Mouse (Mus musculus): ENCODE results near the gene Pnpla1. TPM values are rescaled to one million over a fixed set of nuclear protein-coding genes. Genes with fewer than 3 reads are reported as not detected.
"Not testable (repeated sequence)": the region's sequence is repeated elsewhere in the genome, so short reads cannot be mapped to it uniquely, and the experiment has no call there.

The Pnpla1 gene
- polyA plus RNA-seq, 1 experiment from 2014 or later, result 1.8 TPM

DNA sequence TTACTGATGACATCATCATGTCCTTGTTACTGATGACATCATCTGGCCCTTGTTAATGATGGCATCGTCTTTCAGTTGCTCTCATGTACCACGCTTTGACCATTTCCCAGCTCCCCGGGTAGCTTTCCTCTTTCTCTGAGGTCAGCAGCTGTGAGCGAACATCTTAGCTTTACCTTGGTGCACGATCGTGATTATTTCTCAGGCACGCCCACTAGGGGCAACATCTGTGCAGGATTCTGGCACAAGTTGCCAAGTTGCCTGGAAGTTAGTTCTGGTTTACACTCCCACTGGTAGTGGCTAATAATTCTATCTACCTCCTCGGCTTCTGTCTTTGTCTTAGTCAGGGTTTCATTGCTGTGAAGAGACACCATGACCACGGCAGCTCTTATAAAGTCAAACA lies 26.2 kb upstream of the Pnpla1 start:
- H3K4me2 ChIP-seq (ENCODE audit: low read depth, low read length), result no peak overlapping the region
- no peak for ATAC-seq (ENCODE audit: low read depth)
- H3K9ac ChIP-seq (ENCODE audit: low read depth, low read length), result no peak overlapping the region
- WGBS, result 73% methylated on average over 9 of the region's 9 CpGs
- no peaks in the 10 kb centered on the region for H3K27me3 ChIP-seq (replicated peaks; ENCODE audit: control insufficient read depth, insufficient read depth, low read length)
- H3K9me3 ChIP-seq (ENCODE audit: control insufficient read depth, low read length), result no peaks in the 10 kb centered on the region
- no peak overlapping the region for H3K4me3 ChIP-seq (ENCODE audit: low read depth, low read length)
- DNase-seq (ENCODE audit: low spot score), result no peak
- H3K27ac ChIP-seq (replicated peaks; ENCODE audit: low read depth, low read length), result no peak overlapping the region
- no peaks in the 10 kb centered on the region for H3K4me1 ChIP-seq (ENCODE audit: control insufficient read depth, insufficient read depth, low read length)
- peaks cover 96% of the 10 kb centered on the region for H3K36me3 ChIP-seq (ENCODE audit: control insufficient read depth, insufficient read depth, low read length)

DNA sequence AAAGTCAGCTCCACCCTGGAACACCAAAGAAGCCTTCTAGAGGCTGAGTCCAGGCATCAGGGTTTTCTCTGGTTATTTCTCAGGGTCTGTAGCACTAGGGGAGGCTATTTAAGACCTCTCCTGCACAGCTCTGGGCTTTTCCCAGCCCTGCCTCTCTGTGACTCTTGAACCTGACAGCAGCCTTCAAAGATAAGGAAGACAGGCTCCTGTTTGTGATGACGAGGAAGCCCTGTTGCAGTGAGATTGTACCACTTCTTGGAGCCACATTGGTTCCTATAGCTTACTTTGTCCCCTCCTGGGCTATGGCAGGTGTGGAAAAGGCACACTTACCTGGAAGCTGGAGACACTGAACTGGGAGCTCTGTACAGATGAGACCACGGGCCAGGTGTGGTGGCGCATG lies 25.3 kb upstream of the Pnpla1 start:
- Histone ChIP-seq H3K27me3 (replicated peaks; ENCODE audit: control insufficient read depth, insufficient read depth, low read length) (no peaks in the 10 kb centered on the region), H3K4me3 (ENCODE audit: low read depth, low read length) (no peak overlapping the region), H3K9ac (ENCODE audit: low read depth, low read length) (no peak overlapping the region), H3K36me3 (ENCODE audit: control insufficient read depth, insufficient read depth, low read length) (peaks cover 96% of the 10 kb centered on the region), H3K27ac (replicated peaks; ENCODE audit: low read depth, low read length) (no peak overlapping the region), H3K4me1 (ENCODE audit: control insufficient read depth, insufficient read depth, low read length) (no peaks in the 10 kb centered on the region), H3K4me2 (ENCODE audit: low read depth, low read length) (no peak overlapping the region), H3K9me3 (ENCODE audit: control insufficient read depth, low read length) (no peaks in the 10 kb centered on the region)
- no peak for DNase-seq (ENCODE audit: low spot score)
- no peak for ATAC-seq (ENCODE audit: low read depth)
- WGBS, result 94% methylated on average over 3 of the region's 3 CpGs

DNA sequence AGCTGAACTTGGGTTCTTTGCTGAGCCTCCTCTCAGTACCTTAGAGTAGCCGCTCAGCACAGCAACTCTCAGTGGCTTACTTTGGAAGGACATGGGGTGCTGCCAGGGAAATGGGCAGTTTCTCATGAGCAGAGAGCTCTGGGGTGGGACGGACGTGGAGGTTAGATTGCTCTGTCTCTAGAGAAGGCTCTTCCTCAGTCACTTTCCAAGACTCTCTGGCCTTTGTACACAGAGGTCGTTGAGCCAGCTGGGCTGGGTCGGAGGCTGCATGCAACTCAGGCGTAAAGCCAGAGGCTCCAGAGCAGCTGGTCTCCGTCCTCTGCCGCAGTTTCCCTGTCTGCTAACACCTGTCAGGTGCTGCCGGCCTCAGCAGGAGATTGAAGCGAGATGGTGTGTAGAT lies 23.5 kb upstream of the Pnpla1 start:
- peaks cover 96% of the 10 kb centered on the region for H3K36me3 ChIP-seq (ENCODE audit: control insufficient read depth, insufficient read depth, low read length)
- WGBS, result 81% methylated on average over 10 of the region's 10 CpGs

DNA sequence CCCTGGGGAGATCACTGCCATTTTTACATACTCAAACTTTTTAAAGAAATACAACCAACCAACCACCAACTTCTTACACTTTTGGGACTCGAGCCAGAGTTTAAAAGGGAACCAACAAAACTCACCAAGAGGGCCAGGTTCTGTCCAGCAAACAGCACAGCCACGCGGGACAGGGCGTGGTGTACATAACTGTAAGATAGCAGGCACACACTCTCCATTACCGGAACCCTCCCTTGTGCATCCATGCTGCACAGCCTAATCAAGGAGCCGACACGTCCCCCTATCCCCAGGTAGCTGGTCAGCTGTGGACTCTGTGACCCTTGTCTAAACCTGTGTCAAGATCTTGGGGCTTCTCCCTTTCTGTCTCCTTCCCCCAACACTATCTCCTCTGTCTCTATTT lies 20.4 kb upstream of the Pnpla1 start:
- no peaks in the 10 kb centered on the region for H3K4me1 ChIP-seq (ENCODE audit: control insufficient read depth, insufficient read depth, low read length)
- 91% methylated on average over 7 of the region's 7 CpGs for WGBS

More for the DNA sequence above, 23.5 kb upstream of the Pnpla1 start:
- DNase-seq (ENCODE audit: low spot score), result no peak
- Histone ChIP-seq H3K4me2 (ENCODE audit: low read depth, low read length) (no peak overlapping the region), H3K9me3 (ENCODE audit: control insufficient read depth, low read length) (peaks cover 5% of the 10 kb centered on the region; the same call in 1 of the 2 replicates), H3K9ac (ENCODE audit: low read depth, low read length) (no peak overlapping the region), H3K27me3 (replicated peaks; ENCODE audit: control insufficient read depth, insufficient read depth, low read length) (no peaks in the 10 kb centered on the region), H3K27ac (replicated peaks; ENCODE audit: low read depth, low read length) (no peak overlapping the region), H3K4me3 (ENCODE audit: low read depth, low read length) (no peak overlapping the region), H3K4me1 (ENCODE audit: control insufficient read depth, insufficient read depth, low read length) (no peaks in the 10 kb centered on the region)
- ATAC-seq (ENCODE audit: low read depth), result no peak

DNA sequence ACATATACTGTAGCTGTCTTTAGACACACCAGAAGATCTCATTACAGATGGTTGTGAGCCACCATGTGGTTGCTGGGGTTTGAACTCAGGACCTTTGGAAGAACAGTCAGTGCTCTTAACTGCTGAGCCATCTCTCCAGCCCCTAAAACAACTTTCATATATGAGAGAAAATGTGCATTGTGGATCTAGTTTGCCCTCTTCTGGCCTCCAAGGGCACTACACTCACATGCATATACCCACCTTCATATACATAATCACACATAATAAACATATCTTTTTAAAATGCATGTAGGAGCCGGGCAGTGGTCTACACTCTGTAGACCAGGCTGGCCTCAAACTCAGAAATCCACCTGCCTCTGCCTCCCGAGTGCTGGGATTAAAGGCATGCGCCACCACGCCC lies 16.3 kb upstream of the Pnpla1 start:
- peaks cover 11% of the 10 kb centered on the region; the same call in 1 of the 2 replicates for H3K9me3 ChIP-seq (ENCODE audit: control insufficient read depth, low read length)
- not testable (repeated sequence) for H3K27me3 ChIP-seq (replicated peaks; ENCODE audit: control insufficient read depth, insufficient read depth, low read length); ATAC-seq (ENCODE audit: low read depth); H3K4me3 ChIP-seq (ENCODE audit: low read depth, low read length); H3K4me1 ChIP-seq (ENCODE audit: control insufficient read depth, insufficient read depth, low read length); DNase-seq (ENCODE audit: low spot score); H3K27ac ChIP-seq (replicated peaks; ENCODE audit: low read depth, low read length); H3K9ac ChIP-seq (ENCODE audit: low read depth, low read length); H3K4me2 ChIP-seq (ENCODE audit: low read depth, low read length)
- H3K36me3 ChIP-seq (ENCODE audit: control insufficient read depth, insufficient read depth, low read length), result peaks cover 33% of the 10 kb centered on the region
- WGBS, result 95% methylated on average over 4 of the region's 4 CpGs

More for the DNA sequence above, 20.4 kb upstream of the Pnpla1 start:
- Histone ChIP-seq H3K4me2 (ENCODE audit: low read depth, low read length) (no peak overlapping the region), H3K9ac (ENCODE audit: low read depth, low read length) (no peak overlapping the region), H3K9me3 (ENCODE audit: control insufficient read depth, low read length) (peaks cover 11% of the 10 kb centered on the region; the same call in 1 of the 2 replicates), H3K36me3 (ENCODE audit: control insufficient read depth, insufficient read depth, low read length) (peaks cover 72% of the 10 kb centered on the region), H3K27ac (replicated peaks; ENCODE audit: low read depth, low read length) (no peak overlapping the region), H3K27me3 (replicated peaks; ENCODE audit: control insufficient read depth, insufficient read depth, low read length) (no peaks in the 10 kb centered on the region), H3K4me3 (ENCODE audit: low read depth, low read length) (no peak overlapping the region)
- no peak for DNase-seq (ENCODE audit: low spot score)
- no peak for ATAC-seq (ENCODE audit: low read depth)

DNA sequence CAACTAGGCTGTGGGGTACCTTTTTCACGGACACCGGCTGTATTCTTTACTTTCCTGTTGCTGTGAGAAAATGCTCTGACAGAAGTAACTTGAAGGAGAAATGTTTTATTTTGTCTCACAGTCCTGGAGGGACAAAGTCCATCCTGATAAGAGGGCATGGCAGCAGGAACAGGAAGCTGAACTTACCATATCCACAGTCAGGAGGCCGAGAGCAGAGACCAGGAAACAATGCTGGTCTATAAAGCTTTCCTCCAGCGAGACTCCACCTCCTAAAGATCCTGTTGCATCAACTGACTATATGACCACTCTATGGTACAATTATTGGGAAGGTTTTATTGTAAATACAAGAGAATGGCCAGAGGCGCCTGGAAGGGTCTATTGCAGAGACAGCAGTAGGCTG lies 14.5 kb upstream of the Pnpla1 start:
- Histone ChIP-seq H3K27me3 (replicated peaks; ENCODE audit: control insufficient read depth, insufficient read depth, low read length) (no peaks in the 10 kb centered on the region), H3K4me1 (ENCODE audit: control insufficient read depth, insufficient read depth, low read length) (no peaks in the 10 kb centered on the region), H3K9ac (ENCODE audit: low read depth, low read length) (no peak overlapping the region), H3K4me2 (ENCODE audit: low read depth, low read length) (no peak overlapping the region), H3K27ac (replicated peaks; ENCODE audit: low read depth, low read length) (no peak overlapping the region), H3K9me3 (ENCODE audit: control insufficient read depth, low read length) (peaks cover 11% of the 10 kb centered on the region; the same call in 1 of the 2 replicates), H3K36me3 (ENCODE audit: control insufficient read depth, insufficient read depth, low read length) (peaks cover 16% of the 10 kb centered on the region), H3K4me3 (ENCODE audit: low read depth, low read length) (no peak overlapping the region)
- ATAC-seq (ENCODE audit: low read depth) (no peak), DNase-seq (ENCODE audit: low spot score) (no peak)
- 82% methylated on average over 5 of the region's 5 CpGs for WGBS

DNA sequence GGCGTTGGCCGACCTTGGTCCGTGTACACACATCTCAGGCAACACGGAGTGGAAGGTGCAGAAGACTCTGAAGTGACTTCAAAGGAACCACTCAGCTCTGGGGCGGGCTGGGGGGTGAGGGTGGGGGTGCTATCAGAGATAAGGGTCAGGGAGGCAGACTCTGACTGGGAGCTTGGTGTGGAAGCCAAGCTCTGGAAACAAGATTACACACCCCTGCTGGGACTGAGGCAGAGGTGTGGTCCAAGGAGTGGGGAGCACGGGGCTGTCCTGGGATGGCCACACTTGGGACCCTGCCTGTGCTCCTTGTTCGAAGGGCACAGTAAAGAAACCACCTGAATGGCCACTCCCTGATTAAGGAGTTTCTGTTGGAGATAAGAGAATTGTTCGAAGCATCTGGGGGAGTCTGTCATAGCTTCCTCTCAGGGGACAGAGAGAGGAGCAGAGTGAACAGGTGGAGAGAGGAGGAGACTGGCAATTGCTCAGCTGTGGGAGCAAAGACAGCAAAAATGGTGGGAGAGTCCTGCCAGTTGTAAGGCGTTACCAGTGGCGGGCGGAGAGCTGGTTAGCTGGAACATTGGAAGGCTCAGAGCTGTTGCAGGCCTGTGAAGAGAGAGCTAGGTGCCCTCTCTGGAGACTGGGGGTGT lies 11.1 kb upstream of the Pnpla1 start:
- Histone ChIP-seq H3K4me1 (ENCODE audit: control insufficient read depth, insufficient read depth, low read length) (no peaks in the 10 kb centered on the region), H3K9me3 (ENCODE audit: control insufficient read depth, low read length) (no peaks in the 10 kb centered on the region), H3K27me3 (replicated peaks; ENCODE audit: control insufficient read depth, insufficient read depth, low read length) (no peaks in the 10 kb centered on the region), H3K36me3 (ENCODE audit: control insufficient read depth, insufficient read depth, low read length) (no peaks in the 10 kb centered on the region), H3K4me2 (ENCODE audit: low read depth, low read length) (no peak overlapping the region), H3K4me3 (ENCODE audit: low read depth, low read length) (no peak overlapping the region), H3K27ac (replicated peaks; ENCODE audit: low read depth, low read length) (no peak overlapping the region), H3K9ac (ENCODE audit: low read depth, low read length) (no peak overlapping the region)
- 63% methylated on average over 11 of the region's 11 CpGs for WGBS
- no peak for DNase-seq (ENCODE audit: low spot score)
- ATAC-seq (ENCODE audit: low read depth), result no peak

DNA sequence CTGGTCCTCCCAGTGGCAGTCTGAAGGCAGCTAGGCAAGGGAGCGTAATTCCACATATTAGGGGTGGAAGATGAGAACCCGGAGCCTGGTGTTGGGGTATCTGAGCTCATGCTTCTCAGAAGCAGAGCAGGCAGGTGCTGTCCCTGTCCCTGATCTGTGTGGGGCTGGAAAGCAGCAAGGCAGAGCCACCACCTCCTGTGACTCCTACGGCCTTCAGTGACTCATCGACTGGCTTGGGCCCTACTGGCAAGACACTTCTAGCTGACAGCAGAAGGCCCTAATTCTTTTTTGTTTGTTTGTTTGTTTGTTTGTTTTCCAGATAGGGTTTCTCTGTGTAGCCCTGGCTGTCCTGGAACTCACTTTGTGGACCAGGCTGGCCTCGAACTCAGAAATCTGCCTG lies 7.7 kb upstream of the Pnpla1 start:
- no peaks in the 10 kb centered on the region for H3K4me1 ChIP-seq (ENCODE audit: control insufficient read depth, insufficient read depth, low read length)
- no peaks in the 10 kb centered on the region for H3K9me3 ChIP-seq (ENCODE audit: control insufficient read depth, low read length)
- H3K4me3 ChIP-seq (ENCODE audit: low read depth, low read length), result no peak overlapping the region
- WGBS, result 94% methylated on average over 5 of the region's 5 CpGs
- H3K4me2 ChIP-seq (ENCODE audit: low read depth, low read length), result no peak overlapping the region
- H3K9ac ChIP-seq (ENCODE audit: low read depth, low read length), result no peak overlapping the region
- no peak for DNase-seq (ENCODE audit: low spot score)
- no peaks in the 10 kb centered on the region for H3K36me3 ChIP-seq (ENCODE audit: control insufficient read depth, insufficient read depth, low read length)
- H3K27ac ChIP-seq (replicated peaks; ENCODE audit: low read depth, low read length), result no peak overlapping the region
- ATAC-seq (ENCODE audit: low read depth), result no peak
- H3K27me3 ChIP-seq (replicated peaks; ENCODE audit: control insufficient read depth, insufficient read depth, low read length), result no peaks in the 10 kb centered on the region

DNA sequence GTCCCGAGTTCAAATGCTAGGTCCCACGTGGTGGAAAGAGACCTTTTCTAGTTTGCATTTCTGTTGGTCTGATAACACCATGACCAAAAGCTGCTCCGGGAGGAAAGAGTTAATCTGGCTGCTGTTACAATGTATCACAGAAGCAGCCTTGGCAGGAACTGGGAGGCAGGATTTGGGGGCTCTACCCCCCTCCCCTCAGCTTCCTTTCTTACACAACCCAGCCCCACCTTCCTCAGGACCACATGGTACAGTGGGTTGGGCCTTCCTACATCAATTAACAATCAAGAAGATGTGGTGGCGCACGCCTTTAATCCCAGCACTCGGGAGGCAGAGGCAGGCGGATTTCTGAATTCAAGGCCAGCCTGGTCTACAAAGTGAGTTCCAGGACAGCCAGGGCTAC lies 3.8 kb upstream of the Pnpla1 start:
- Histone ChIP-seq H3K4me2 (ENCODE audit: low read depth, low read length) (no peak overlapping the region), H3K27ac (replicated peaks; ENCODE audit: low read depth, low read length) (no peak overlapping the region), H3K27me3 (replicated peaks; ENCODE audit: control insufficient read depth, insufficient read depth, low read length) (no peaks in the 10 kb centered on the region), H3K36me3 (ENCODE audit: control insufficient read depth, insufficient read depth, low read length) (no peaks in the 10 kb centered on the region), H3K4me3 (ENCODE audit: low read depth, low read length) (no peak overlapping the region), H3K4me1 (ENCODE audit: control insufficient read depth, insufficient read depth, low read length) (no peaks in the 10 kb centered on the region), H3K9me3 (ENCODE audit: control insufficient read depth, low read length) (peaks cover 11% of the 10 kb centered on the region; the same call in 1 of the 2 replicates), H3K9ac (ENCODE audit: low read depth, low read length) (no peak overlapping the region)
- WGBS, result 85% methylated on average over 7 of the region's 7 CpGs
- ATAC-seq (ENCODE audit: low read depth) (no peak), DNase-seq (ENCODE audit: low spot score) (no peak)

Data from embryonic facial prominence, embryonic 14.5 days (tissue).